Mouse (Mus musculus): ENCODE measurements around the gene Fkbp9.

DNA sequence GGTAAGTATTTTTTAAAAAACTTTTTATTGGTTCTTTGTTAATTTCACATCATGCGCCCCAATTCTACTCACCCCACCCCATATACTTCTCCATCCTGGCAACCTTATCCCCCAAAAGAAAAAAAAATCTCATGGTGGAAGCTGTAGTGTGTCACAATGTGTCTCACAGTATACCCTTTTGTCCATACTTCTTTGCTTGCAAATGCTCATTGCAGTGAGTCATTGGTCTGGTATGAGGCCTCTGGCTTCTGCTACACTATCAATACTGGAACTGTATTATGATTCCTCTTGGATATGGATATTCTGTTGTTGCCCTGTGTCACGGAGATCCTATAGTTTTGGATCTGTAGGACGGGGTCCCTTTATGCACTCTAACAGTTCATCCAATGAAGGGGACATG, 17.1 kb downstream of the Fkbp9 start:
- TF ChIP-seq HCFC1 (IDR thresholded peaks at IDR 0.05; ENCODE audit: borderline replicate concordance, insufficient read depth, low read length) (no peak), ZC3H11A (IDR thresholded peaks at IDR 0.05; ENCODE audit: borderline replicate concordance, low read depth, low read length) (no peak), CHD2 (IDR thresholded peaks at IDR 0.05; ENCODE audit: low read depth, low read length) (no peak), MAFK (IDR thresholded peaks at IDR 0.05; ENCODE audit: insufficient read depth, low read depth, low read length) (no peak)

All from ES-E14 (cell line).